Mouse (Mus musculus): Measurements from ENCODE around the gene Fibp.

Gene Fibp

DNA sequence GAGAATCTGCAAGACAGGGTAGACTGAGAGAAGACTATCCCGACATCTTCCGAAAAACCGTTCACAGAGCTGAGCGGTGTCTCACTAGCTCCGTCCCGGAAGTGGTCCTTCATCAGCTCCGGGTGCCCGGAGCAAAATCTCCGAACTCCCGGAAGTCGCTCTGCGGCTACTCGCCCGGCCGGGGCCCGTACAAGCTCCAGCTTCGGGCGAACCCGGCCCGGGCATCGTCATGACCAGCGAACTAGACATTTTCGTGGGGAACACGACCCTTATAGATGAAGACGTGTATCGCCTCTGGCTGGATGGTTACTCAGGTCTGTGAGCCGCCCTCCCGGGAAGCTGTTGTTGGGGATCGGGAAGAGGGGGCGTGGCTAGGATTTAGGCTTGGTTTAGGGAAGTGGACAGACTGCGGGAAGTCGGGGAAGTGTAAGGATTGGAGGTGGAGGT is at the start of gene Fibp:
TSS of gene Fibp (plus strand) at position 151 of the 447 bp plus-strand sequence.
- in situ Hi-C loops (cut with MboI; ENCODE audit: unreplicated experiment in 2 of 2), result no loop called here

DNA sequence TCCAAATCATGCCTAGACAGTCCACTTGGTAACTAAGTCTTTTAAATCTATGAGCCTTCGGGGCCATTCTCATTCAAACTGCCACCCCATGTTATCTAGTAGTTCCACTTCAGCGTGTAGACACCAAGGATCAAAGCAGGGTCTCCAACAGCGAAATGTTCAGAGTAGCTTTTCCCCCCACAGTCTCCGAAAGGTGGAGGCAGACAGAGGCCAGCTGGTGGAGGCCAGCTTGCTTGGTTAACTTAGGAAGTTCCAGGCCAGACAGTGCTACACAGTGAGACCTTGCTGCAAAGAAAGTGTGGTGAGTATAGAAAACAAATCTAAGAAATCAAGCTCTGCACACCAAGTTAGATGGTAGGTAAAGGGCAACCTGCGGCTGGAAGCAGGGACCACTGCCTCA is 49.8 kb upstream of the Fibp start:
- in situ Hi-C loops (cut with MboI; ENCODE audit: unreplicated experiment in 2 of 2), result no loop called here

DNA sequence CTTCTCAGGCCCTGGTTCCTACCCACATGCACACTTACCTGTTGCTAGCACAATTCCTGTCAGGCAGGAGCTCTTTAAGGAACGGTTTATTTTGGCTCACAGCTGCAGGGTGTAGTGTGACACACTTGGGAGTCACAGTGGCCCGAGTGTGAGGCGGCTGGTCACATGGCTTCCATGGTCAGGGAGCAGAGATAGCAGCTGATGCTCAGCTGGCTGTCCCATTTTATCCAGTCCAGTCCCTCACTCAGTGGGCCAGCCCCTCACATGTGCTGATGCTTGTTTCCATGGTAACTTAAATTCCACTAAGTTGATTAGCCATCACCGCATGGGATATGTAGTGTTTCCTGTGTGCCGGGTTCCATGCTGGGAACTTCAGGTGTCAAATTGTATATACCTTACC is 48.5 kb upstream of the Fibp start:
- in situ Hi-C loops (cut with MboI; ENCODE audit: unreplicated experiment in 2 of 2), result no loop called here

DNA sequence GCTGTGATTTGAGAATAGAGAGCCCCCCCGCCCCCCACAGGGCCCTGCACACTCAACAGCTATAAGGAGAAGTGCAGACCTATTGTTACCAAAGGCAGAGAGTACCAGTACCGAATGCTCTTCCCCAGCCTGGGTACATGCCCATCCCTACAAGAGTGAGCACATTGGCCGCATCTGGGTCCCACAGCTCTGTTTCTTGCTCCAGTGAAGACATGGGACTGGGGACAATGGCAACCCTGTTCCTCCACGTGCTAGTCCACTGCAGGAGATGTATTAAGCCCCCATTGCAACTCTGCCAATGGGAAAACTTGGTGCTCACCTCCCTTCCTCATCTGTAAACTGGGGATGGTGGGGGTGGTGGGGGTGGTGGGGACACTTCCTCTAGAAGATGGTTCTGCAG is 46.6 kb upstream of the Fibp start:
- in situ Hi-C loops (cut with MboI; ENCODE audit: unreplicated experiment in 2 of 2), result no loop called here

DNA sequence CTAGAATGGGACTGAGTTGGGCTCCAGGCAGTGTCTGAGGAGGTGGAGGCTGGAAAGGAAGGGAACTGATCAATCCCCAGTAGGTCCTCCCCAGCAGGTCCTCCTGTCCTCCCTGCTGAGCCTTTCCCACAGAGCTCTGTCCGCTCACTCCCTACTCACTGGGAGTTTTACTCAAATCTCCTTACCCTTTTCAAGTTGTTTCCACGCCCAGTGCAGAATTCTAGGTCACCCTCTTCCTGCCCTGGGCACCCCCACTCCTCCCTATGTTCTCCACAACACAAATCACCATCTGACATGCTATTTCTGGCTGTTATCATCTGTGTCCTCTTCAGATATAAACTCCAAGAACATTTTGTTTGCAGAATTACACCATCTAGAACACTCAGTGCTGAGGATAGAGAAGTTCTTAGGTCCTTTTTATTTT is 45.9 kb upstream of the Fibp start:
- in situ Hi-C loops (cut with MboI; ENCODE audit: unreplicated experiment in 2 of 2), result no loop called here

DNA sequence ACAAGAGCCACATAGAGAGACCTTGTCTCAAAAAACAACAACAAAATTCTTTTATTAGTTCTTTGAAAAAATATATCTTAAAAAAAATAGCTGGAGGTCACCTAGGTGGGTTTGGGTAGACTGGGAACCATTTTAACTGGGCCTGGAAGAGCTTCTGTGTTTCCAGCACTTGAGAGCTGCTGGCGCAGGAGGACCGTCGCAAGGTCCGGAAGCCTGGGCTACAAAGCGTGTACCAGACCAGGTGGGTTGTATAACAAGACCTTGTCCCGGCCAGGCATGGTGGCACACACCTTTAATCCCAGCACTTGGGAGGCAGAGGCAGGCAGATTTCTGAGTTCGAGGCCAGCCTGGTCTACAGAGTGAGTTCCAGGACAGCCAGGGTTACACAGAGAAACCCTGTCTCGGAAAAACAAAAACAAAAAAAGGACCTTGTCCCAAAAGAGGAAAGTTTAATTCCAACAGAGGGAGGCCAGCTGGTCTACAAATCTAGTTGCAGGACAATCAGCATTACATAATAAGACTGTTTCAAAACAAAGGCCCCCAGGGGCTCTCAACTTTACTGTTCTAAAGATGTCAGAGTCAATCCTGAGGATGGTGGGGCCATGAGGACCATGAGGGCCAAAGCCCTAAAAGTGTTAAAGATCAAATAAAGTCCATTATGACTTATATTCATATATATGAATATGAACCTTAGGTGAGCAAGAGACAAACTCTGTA is 41.5 kb upstream of the Fibp start:
- in situ Hi-C loops (cut with MboI; ENCODE audit: unreplicated experiment in 2 of 2), result no loop called here

DNA sequence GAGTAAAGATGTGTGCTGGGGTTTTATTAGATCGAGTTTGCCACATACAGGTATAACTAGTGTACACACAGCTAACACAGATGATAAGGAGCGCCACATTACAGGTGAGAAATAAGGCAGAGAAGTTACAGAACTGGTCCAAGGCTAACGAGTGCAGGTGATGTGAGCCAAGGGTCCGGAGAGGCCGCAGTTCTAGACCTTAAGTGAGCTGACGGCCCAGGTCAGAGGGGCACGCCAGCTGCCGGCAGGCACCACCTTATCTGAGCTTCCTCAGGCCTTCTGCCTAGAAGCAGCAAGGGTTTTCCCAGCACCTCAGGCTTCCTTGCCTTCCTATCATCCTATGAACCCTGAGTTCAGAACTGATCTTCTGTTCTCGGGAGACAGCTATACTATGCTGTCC is 40.8 kb upstream of the Fibp start:
- in situ Hi-C loops (cut with MboI; ENCODE audit: unreplicated experiment in 2 of 2), result loop anchor here in 1 of 2 experiments (10.0 kb wide), 1 partner anchor 45 kb away; no protein-coding TSS in a partner anchor

DNA sequence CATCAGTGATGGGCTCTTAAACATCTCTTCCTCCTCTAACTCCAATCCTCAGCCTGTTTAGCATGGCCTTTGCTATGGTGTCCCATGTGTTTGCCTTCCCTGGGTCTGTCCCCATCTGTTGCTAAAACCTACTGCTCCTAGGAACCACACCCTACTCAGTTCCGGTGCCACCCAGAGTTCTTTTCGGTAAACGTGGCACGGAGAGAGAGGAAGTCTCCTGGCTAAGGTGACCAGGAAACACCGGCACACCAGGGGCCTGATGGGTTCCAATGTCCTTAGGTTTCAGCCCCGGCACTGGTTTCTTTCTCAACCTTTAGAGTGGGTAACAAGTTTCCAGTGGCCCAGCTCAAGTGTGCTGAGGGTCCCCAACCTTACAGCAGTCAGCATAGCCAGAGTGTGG is 39.8 kb upstream of the Fibp start:
- in situ Hi-C loops (cut with MboI; ENCODE audit: unreplicated experiment in 2 of 2), result loop anchor here in 1 of 2 experiments (10.0 kb wide), 1 partner anchor 46 kb away; no protein-coding TSS in a partner anchor

DNA sequence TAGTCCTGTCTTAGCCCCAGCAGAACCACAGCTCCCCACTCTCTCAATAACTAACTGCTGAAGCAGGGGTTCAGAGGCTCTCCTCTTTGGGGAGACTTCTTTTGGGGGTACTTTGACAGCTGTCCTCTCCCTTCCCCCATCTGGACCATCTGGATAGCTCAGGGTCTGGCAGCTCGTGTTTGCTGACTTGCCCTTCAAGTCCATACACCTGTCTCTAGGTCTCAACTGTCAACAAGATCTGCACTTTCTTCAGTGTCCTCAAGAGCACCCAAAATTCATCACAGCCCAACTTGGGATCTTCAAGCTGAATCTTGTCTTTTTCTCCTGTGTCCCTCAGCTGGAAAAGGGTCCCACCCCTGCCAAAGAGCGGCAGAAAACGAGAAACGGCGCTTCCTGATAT is 38.6 kb upstream of the Fibp start:
- in situ Hi-C loops (cut with MboI; ENCODE audit: unreplicated experiment in 2 of 2), result loop anchor here in 1 of 2 experiments (10.0 kb wide), 1 partner anchor 47 kb away; no protein-coding TSS in a partner anchor

DNA sequence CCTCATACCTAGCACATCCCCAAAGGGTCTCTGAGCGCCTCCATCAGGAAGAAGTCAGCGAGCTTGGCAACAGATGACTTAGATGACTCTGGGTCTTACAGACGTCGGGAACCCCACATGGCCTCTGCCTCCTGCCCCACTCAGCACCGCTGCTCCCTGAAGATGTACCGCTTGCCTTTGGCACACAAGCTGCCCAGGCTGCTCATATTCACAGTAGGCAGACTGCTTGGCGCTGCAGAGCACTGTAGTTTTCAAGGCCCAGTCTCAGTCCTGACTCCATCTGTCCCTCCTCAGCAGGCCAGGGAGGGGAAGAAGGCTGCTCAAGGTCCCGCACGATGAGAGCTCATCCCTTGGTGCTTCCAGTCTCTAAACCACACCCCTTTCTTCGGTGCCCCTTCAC is 38.1 kb upstream of the Fibp start:
- in situ Hi-C loops (cut with MboI; ENCODE audit: unreplicated experiment in 2 of 2), result loop anchor here in 1 of 2 experiments (10.0 kb wide), 1 partner anchor 47 kb away; no protein-coding TSS in a partner anchor

DNA sequence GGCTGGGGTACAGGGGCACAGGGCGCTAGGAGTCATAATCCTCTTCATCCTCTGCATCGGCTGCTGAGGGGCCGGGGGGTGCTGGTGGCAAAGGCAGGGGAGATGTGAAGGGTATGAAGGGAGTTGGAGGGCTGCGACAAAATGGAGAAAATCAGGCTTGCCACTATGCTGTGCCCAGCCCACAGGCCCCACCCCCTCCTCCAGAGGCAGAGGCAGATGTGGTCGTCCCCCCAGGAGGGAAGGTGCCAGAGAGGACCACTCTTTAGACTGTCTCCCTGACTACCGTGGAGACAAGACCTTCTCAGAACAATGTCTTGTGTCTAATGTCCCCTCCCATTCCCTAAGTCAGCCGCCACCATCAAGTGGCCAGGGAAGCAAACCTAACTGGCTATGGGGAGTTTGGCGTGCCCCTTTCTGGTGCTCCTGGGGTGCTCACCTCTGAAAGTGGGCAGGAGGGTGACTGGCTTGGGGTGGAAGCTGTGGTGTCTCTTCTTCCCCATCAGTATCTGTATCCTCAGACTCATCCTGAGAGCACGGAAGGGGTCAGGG is 37.4 kb upstream of the Fibp start:
- in situ Hi-C loops (cut with MboI; ENCODE audit: unreplicated experiment in 2 of 2), result loop anchor here in 1 of 2 experiments (10.0 kb wide), 1 partner anchor 48 kb away; no protein-coding TSS in a partner anchor

DNA sequence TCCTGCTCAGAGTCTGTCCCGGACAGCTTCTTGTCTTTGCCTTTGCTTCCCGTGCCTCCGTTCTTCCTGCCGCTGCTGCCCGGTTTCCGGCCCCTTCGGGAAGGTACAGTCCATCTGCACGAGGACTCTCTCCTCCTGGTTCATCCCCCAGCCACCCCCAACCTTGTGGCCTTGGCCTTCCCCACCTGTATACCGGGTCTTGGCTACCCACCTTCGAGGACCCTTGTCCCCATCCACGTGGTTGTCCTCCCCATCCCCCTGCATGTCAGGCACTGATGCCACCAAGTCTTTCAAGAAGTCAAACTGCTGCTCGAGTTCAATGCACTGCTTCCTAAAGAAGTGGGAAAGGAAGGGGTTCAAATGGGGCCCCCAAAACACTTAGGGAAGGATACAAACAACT is 36.9 kb upstream of the Fibp start:
- in situ Hi-C loops (cut with MboI; ENCODE audit: unreplicated experiment in 2 of 2), result loop anchor here in 1 of 2 experiments (10.0 kb wide), 1 partner anchor 49 kb away; no protein-coding TSS in a partner anchor

DNA sequence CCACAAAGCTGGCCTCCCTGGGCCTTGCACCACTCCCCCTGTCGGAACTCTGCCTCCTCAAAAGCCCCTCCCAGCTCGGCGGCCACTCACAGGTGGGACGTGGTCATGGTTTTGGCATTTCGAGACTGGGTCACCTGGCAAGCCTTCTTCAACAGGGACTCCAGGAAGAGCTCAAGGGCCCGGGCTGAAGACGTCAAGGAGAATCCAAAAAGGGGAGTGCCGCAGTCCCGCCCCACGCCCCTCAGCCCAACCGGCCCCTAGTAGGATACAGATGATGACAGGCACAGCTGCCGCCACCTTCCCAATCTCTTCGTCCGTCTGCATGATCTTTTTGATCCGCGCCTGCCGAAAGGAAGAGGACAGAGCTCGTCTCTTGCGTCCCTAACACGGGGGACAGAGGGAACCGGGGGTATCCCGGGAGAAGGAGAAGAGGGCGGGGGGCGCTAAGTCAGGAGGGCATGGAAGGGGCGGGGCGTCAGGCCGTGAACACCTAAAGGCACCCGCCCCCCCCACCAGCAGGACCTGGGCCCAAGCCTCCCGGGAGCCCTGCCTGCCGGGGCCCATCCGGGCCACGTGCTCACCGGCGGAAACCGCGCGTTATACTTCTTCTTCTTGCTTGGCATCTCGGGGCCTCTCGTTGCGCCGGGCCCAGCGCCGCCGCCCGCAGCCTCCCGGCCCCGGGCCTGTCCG is 36.2 kb upstream of the Fibp start:
- in situ Hi-C loops (cut with MboI; ENCODE audit: unreplicated experiment in 2 of 2), result loop anchor here in 1 of 2 experiments (10.0 kb wide), 1 partner anchor 49 kb away; no protein-coding TSS in a partner anchor

DNA sequence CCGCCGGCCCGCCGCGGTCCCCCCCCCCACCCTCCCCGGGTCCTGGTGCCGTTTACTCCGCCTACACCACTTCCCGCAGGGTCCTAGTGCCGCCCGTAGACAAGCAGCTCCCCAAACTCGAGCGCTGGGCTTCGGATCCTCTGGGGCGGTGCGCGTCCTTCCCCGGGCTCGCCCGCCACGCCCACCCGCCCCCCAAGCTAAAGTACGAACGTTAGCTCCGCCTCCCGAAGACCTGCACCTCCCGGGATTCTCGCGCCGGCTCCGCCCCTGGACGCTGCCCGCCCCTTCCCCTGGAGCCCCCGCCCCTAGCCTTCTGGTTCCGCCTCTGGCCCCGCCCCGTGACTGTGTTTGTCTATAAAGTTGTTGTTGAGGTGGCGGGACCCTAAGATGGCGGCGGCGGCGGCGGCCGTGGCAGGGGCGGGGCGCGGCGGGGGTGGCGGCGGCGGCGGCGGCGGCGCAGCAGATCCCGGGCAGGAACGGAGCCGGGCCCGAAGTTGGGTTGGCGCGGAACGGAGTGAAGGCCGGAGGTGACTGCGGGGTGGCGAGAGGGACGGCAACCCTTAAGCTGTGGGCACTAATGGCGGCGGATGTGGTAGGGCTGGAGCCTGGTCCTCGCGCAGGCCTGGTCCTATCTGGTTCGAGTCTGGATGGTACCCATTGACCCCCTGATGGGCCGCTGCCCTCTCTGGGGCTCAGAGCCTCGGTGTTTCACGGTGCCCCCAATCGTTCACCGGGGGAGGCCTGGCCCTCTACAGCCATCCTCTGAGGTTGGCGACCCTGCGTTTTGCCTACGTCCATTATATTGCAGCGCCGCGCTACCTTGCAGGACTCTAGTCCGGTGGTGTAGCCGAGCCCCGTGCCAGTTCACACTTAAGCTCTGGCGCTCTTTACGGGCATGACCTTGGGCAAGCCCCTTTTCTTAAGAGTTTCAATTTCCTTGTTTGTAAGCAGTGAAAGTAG is 35.4 kb upstream of the Fibp start, which contains the start of the genes Drap1 and AI837181:
TSS of gene Drap1 (minus strand) at position 198 of the 960 bp plus-strand sequence.
TSS of gene AI837181 (plus strand) at position 363 of the 960 bp plus-strand sequence.
- in situ Hi-C loops (cut with MboI; ENCODE audit: unreplicated experiment in 2 of 2), result loop anchor here (5.0 to 10.0 kb wide), 2 partner anchors 50 to 62 kb away; partner anchors contain the start of gene Mus81 (in 1 of the 2)

DNA sequence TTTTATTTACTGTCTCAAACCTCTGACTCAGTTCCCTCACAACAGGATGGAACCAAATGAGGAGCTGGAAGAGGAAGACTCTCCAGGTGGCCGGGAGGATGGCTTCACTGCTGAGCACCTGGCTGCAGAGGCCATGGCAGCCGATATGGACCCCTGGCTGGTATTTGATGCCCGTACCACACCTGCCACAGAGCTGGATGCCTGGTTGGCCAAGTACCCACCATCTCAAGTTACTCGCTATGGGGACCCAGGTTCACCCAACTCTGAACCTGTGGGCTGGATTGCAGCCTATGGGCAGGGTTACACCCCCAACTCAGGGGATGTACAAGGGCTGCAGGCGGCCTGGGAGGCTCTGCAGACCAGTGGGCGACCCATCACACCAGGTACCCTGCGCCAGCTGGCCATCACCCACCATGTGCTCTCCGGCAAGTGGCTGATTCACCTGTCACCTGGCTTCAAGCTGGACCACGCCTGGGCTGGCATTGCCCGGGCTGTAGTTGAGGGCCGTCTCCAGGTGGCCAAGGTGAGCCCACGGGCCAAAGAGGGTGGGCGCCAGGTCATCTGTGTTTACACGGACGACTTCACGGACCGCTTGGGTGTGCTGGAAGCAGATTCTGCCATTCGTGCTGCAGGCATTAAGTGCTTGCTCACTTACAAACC is 34.4 kb upstream of the Fibp start:
- in situ Hi-C loops (cut with MboI; ENCODE audit: unreplicated experiment in 2 of 2), result loop anchor here (5.0 to 10.0 kb wide), 2 partner anchors 51 to 61 kb away; partner anchors contain the start of gene Mus81 (in 1 of the 2)

DNA sequence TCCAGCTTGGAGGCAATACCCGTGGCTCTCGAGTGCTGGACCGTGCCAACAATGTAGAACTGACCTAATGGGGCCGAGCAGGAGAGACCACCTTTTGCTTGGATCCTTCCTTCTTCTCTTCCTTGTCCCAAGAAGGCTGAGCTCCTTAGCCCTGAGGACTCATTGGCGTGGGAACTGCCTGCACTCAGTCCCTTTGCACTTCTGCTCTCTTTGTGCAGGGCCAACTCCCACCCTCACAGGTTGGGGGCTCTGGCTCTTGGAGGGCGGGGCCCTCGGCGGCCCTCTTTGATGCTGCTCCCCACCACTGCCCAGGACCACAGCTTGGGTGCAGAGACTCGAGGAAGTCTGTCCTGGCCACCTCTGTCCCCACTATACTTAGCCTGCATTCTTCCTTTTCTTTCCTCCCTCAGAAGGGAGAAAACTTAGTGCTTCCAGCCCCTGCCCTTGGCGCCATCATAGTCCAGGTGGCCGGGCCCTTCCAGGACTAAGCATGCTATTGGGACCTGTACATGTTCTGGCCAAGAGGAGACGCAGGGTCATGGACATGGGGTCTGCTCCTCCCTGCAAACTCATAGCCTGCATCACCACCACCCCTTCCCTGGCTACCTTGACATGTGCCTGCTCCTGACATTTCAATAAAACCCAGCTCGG is 33.6 kb upstream of the Fibp start:
- in situ Hi-C loops (cut with MboI; ENCODE audit: unreplicated experiment in 2 of 2), result loop anchor here (5.0 to 10.0 kb wide), 2 partner anchors 52 to 61 kb away; partner anchors contain the start of gene Mus81 (in 1 of the 2)

DNA sequence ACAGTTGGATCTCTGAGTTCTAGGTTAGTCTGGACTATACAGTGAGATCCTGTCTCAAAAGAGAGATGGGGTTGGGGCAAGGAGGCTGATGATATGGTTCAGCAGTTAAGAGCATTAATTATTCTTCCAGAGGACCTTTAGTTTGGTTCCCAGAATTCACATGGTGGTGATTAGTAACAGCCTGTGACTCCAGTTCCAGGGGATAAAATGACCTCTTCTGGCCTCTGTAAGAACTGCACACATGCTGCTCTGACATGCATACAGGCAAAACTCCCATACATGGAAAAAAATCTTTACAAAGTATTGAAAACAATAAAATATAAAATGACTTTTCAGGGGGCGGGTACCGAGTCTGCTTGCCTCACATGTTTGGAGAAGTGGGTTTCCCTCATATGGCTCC is 32.3 kb upstream of the Fibp start:
- in situ Hi-C loops (cut with MboI; ENCODE audit: unreplicated experiment in 2 of 2), result loop anchor here (5.0 to 10.0 kb wide), 2 partner anchors 53 to 59 kb away; partner anchors contain the start of gene Mus81 (in 1 of the 2)

DNA sequence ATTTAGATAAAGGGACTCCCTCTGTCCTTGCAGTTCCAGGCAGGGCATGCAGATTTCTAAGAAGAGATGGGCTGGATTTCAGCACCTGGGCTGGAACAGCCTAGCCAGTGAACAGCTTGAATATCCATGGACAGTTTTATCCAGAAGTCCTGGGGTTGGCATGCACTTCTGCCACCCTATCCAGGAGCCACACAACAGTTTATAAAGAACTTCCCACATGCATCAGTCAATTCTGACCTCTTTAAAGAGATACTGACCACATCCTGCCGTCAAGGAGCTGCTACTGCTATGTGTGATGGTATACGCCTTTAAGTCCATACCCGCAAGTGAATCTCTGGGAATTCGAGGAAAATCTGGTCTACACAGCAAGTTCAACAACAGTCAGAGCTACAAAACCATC is 31.2 kb upstream of the Fibp start:
- in situ Hi-C loops (cut with MboI; ENCODE audit: unreplicated experiment in 2 of 2), result loop anchor here (5.0 to 10.0 kb wide), 2 partner anchors 54 to 58 kb away; partner anchors contain the start of gene Mus81 (in 1 of the 2)
